Mouse (Mus musculus): ENCODE results near the gene Nlrp10. TPM values are rescaled to one million over a fixed set of nuclear protein-coding genes. Genes with fewer than 3 reads are reported as not detected.

Nlrp10 gene
- polyA plus RNA-seq (2012; rRNA removed), result 1.5 and 1.6 TPM in 2 replicates

GRCm38 (mm10) chr7:108929726-108930393 lies at the start of gene Nlrp10:
Nlrp10 (minus strand) TSS chr7:108930178.

GRCm38 (mm10) chr7:108950312-108950761 lies 20.4 kb upstream of the Nlrp10 start, which contains the start of gene Tub:
Tub (plus strand) TSS chr7:108950338.

GRCm38 (mm10) chr7:108933794-108934731 lies 4.1 kb upstream of the Nlrp10 start, which contains the start of gene Eif3f:
Eif3f (plus strand) TSS chr7:108934417.

GRCm38 (mm10) chr7:108894320-108894719 lies 35.7 kb downstream of the Nlrp10 start, which contains the start of gene Olfr519:
Olfr519 (minus strand) TSS chr7:108894420.

GRCm38 (mm10) chr7:108884906-108885305 lies 45.1 kb downstream of the Nlrp10 start, which contains the start of gene Olfr518:
Olfr518 (minus strand) TSS chr7:108885006.

GRCm38 (mm10) chr7:108872279-108872678 lies 57.7 kb downstream of the Nlrp10 start, which contains the start of gene Olfr517:
Olfr517 (minus strand) TSS chr7:108872379.

Other genes with a start within 250 kb of the Nlrp10 start
- not detected in 2 replicates for gene Olfr512, start 216.9 kb downstream of the Nlrp10 start, polyA plus RNA-seq (2012; rRNA removed)
- not detected in 2 replicates for gene Olfr513, start 179.2 kb downstream of the Nlrp10 start, polyA plus RNA-seq (2012; rRNA removed)
- gene Olfr514, start 104.2 kb downstream of the Nlrp10 start, polyA plus RNA-seq (2012; rRNA removed), result not detected in 2 replicates
- not detected in 2 replicates for gene Olfr516, start 79.6 kb downstream of the Nlrp10 start, polyA plus RNA-seq (2012; rRNA removed)
- gene Olfr517, start 57.8 kb downstream of the Nlrp10 start, polyA plus RNA-seq (2012; rRNA removed), result not detected in 2 replicates
- not detected in 2 replicates for gene Olfr518, start 45.2 kb downstream of the Nlrp10 start, polyA plus RNA-seq (2012; rRNA removed)
- gene Olfr519, start 35.8 kb downstream of the Nlrp10 start, polyA plus RNA-seq (2012; rRNA removed), result not detected in 2 replicates
- gene Eif3f, start 4.2 kb upstream of the Nlrp10 start, polyA plus RNA-seq (2012; rRNA removed), result 332 and 356 TPM in 2 replicates
- 3.8 and 4.6 TPM in 2 replicates for gene Tub, start 20.2 kb upstream of the Nlrp10 start, polyA plus RNA-seq (2012; rRNA removed)
- gene Ric3, start 153.2 kb upstream of the Nlrp10 start, polyA plus RNA-seq (2012; rRNA removed), result 0.53 and 2.6 TPM in 2 replicates
- 20.7 and 20.8 TPM in 2 replicates for gene Lmo1, start 245.0 kb upstream of the Nlrp10 start, polyA plus RNA-seq (2012; rRNA removed)

Data from ovary, adult 2 months (tissue).